Mouse (Mus musculus) myocyte (in vitro differentiated cells): ENCODE data around the gene Derl2. TPM values are rescaled to one million over a fixed set of nuclear protein-coding genes. Genes with fewer than 3 reads are reported as not detected.

Source experiments
- H3K27me3 ChIP-seq: one replicate; pipeline ENCODE4 v1.6.1; 2011; ENCODE audit not compliant: control insufficient read depth, insufficient read depth, insufficient read length
- H3K36me3 ChIP-seq: one replicate; pipeline ENCODE4 v1.6.1; 2011; ENCODE audit not compliant: control insufficient read depth, insufficient read depth
- H3K4me2 ChIP-seq: one replicate; pipeline ENCODE4 v1.6.1; 2011; ENCODE audit warnings: low read depth, control low read depth
- H3K4me3 ChIP-seq: one replicate; pipeline ENCODE4 v1.5.1; 2011; ENCODE audit warnings: mild to moderate bottlenecking, control low read depth, moderate library complexity
- H3K79me2 ChIP-seq: one replicate; pipeline ENCODE4 v1.6.1; 2011; ENCODE audit not compliant: control insufficient read depth, insufficient read depth
- H3ac ChIP-seq: one replicate; pipeline ENCODE4 v1.6.1; 2011; ENCODE audit not compliant: control insufficient read depth, insufficient read length
- CEBPB ChIP-seq: IDR thresholded peaks from 2 replicates; pipeline ENCODE4 v1.6.1; 2011; ENCODE audit warnings: mild to moderate bottlenecking, moderate library complexity; ENCODE audit not compliant: poor library complexity, insufficient read depth, severe bottlenecking
- E2F4 ChIP-seq: IDR thresholded peaks from one replicate; pipeline ENCODE4 v1.6.1; 2011; ENCODE audit warnings: mild to moderate bottlenecking, control low read depth, moderate library complexity; ENCODE audit not compliant: insufficient read depth
- MAX ChIP-seq: IDR thresholded peaks from one replicate; pipeline ENCODE4 v1.6.1; 2011; ENCODE audit warnings: low read depth, mild to moderate bottlenecking, control low read depth
- MYOD1 ChIP-seq, 3 experiments: IDR thresholded peaks; one replicate each; pipeline ENCODE4 v1.6.1; 2011; ENCODE audit warnings: control low read depth in 2 of 3, low read depth in 2 of 3, mild to moderate bottlenecking in 2 of 3, moderate library complexity in 1 of 3; ENCODE audit not compliant: insufficient read length in 2 of 3, control insufficient read depth in 1 of 3
- MYOG ChIP-seq, 3 experiments: IDR thresholded peaks; one replicate each; pipeline ENCODE4 v1.6.1; 2011; ENCODE audit warnings: control low read depth in 2 of 3, low read depth in 2 of 3, mild to moderate bottlenecking in 2 of 3; ENCODE audit not compliant: insufficient read length in 2 of 3, control insufficient read depth in 1 of 3, insufficient read depth in 1 of 3
- POLR2A ChIP-seq: IDR thresholded peaks from one replicate; pipeline ENCODE4 v1.6.1; 2011; ENCODE audit warnings: low read depth, mild to moderate bottlenecking, control low read depth, moderate library complexity; ENCODE audit not compliant: insufficient read length
- POLR2AphosphoS2 ChIP-seq: IDR thresholded peaks from one replicate; pipeline ENCODE4 v1.6.1; 2011; ENCODE audit warnings: low read depth, control low read depth; ENCODE audit not compliant: insufficient read length
- REST ChIP-seq: IDR thresholded peaks from one replicate; pipeline ENCODE4 v1.6.1; 2011; ENCODE audit warnings: mild to moderate bottlenecking, control low read depth, moderate library complexity; ENCODE audit not compliant: insufficient read depth, insufficient read length
- SRF ChIP-seq: IDR thresholded peaks from one replicate; pipeline ENCODE4 v1.6.1; 2011; ENCODE audit warnings: low read depth; ENCODE audit not compliant: control insufficient read depth, insufficient read length
- TCF12 ChIP-seq: IDR thresholded peaks from one replicate; pipeline ENCODE4 v1.6.1; 2011; ENCODE audit warnings: mild to moderate bottlenecking, control low read depth; ENCODE audit not compliant: poor library complexity, insufficient read depth, severe bottlenecking
- TCF3 ChIP-seq: IDR thresholded peaks from one replicate; pipeline ENCODE4 v1.6.1; 2011; ENCODE audit warnings: low read depth, control low read depth; ENCODE audit not compliant: insufficient read length
- USF1 ChIP-seq: IDR thresholded peaks from one replicate; pipeline ENCODE4 v1.6.1; 2011; ENCODE audit warnings: low read depth, mild to moderate bottlenecking, control low read depth, moderate library complexity
- polyA plus RNA-seq: library from polyadenylated mRNA; unstranded; fragments of >200 nt; fragmentation: generic; extraction: Trizol; gene quantifications from one replicate; pipeline ENCODE4 v1.2.1, GENCODE M21; 2012; ENCODE audit warnings: missing spikeins

The Derl2 gene
- polyA plus RNA-seq, 1 experiment: 27.6 TPM

DNA sequence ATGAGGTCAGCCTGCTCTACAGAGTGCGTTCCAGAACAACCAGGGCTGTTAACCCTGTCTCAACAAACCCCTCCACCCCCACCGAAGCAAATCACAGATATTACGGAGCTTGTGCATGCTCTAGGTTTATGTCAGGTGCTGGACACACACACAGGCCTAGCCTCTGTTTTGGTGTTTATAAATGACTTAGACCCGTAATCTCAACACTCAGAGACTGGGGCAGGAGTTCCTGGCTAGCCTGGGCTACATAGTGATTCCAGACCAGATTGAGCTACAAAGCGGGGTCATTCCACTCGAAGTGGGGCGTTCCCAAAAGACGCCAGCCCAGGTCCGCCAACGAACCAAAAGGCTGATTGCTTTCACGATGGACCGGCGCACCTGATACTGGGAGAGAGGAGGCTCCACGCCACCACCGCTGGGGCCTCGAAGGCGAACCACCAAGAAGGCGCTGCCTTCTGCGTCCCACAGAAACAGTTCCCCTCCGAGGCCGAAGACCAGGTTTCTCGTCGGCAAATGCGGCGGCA, 50.3 kb downstream of the Derl2 start:
- H3K36me3 ChIP-seq: peaks cover 15% of the 10 kb centered on the region

DNA sequence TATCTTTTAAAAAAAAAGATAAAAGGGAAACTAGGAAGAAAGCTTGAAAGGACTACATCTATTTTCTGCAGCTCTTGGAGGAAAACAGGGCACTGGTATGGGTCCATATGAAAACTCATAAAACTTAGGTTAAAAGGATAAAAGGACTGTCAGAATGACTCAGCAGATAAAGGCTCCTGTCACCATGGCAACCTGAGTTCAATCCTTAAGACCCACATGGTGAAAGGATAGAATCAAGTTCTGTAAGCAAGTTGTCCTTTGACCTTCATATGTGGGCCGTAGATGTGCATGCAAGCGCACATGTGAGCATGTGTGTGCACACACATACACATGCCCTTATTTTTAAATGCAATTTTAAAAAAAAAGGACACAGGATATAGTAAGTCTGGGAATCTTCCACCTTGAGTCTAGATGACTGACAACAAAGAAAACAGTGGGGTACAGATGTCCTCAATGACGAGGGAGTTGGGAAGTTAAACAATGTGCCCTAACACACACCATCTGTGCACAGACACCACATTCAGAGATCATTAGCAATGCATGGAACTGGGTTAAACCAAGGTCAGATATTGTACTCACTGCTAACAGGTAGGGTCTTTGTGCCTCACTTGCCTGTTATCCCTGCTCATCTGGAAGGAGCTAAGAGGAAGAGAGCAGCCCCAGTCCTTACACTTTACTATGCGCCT, 55.3 kb downstream of the Derl2 start:
- TF ChIP-seq POLR2AphosphoS2 (no peak), TCF12 (no peak), REST (no peak), TCF3 (no peak), CEBPB (no peak), SRF (no peak), MAX (no peak), MYOG (IDR thresholded peaks at IDR 0.05; ENCODE audit: control insufficient read depth in 1 of 3, insufficient read depth in 1 of 3, insufficient read length in 2 of 3, low read depth in 2 of 3) (no peak), MYOD1 (IDR thresholded peaks at IDR 0.05; ENCODE audit: control insufficient read depth in 1 of 3, insufficient read length in 2 of 3, low read depth in 2 of 3) (no peak), POLR2A (no peak), USF1 (no peak)
- Histone ChIP-seq H3K27me3 (no peaks in the 10 kb centered on the region), H3K79me2 (peaks cover 25% of the 10 kb centered on the region), H3K36me3 (peaks cover 34% of the 10 kb centered on the region), H3K4me3 (no peak overlapping the region), H3K4me2 (no peak overlapping the region), H3ac (no peak overlapping the region)

More for the DNA sequence above, 50.3 kb downstream of the Derl2 start:
- Histone ChIP-seq H3K4me2 (peak overlapping the region; percentile 86), H3K27me3 (no peaks in the 10 kb centered on the region), H3ac (peak overlapping the region; percentile 52), H3K4me3 (peak overlapping the region; percentile 96), H3K79me2 (peaks cover 23% of the 10 kb centered on the region)
- TF ChIP-seq USF1 (no peak), SRF (no peak), POLR2AphosphoS2 (no peak), E2F4 (no peak), POLR2A (no peak), MYOG (IDR thresholded peaks at IDR 0.05; ENCODE audit: control insufficient read depth in 1 of 3, insufficient read depth in 1 of 3, insufficient read length in 2 of 3, low read depth in 2 of 3) (no peak), MYOD1 (IDR thresholded peaks at IDR 0.05; ENCODE audit: control insufficient read depth in 1 of 3, insufficient read length in 2 of 3, low read depth in 2 of 3) (no peak), TCF3 (no peak), TCF12 (no peak), CEBPB (no peak), MAX (no peak), REST (no peak)

DNA sequence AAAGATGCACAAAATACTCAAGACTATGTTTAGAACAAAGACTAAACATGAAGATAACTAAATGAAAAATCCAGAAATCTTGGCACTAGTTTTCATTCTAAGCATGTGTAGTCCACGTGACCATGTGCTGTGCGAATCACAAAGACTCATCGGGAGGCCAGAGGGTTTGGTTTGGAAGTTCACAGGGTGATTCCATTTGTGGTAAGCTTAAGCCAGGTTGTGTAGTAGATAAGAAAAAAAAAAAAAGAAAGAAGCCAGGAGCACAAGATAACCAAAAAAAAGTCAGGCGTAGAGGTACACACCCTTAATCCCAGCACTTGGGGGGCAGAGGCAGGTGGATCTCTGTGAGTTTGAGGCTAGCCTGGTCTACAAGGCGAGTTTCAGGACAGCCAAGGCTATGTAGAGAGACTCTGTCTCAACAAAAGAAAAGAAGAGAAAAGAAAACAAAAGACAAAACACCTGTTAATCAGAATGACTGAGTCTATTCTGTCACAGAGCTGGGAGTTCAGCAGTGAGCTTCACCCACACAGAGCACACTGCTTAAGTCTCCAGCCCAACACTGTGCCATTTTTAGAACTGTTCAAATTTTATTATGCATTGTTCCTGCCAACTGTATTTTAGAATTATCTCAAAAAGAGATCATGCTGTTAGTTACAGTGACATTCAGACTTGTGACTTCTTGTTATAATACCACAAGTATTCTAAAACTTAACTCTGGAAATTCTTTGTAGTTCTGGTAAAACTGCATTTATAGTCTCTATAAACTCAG, 58.7 kb downstream of the Derl2 start:
- no peak overlapping the region for H3K4me2 ChIP-seq
- TF ChIP-seq REST (no peak), MAX (no peak), USF1 (no peak), POLR2AphosphoS2 (no peak), SRF (no peak)
- peaks cover 6% of the 10 kb centered on the region for H3K79me2 ChIP-seq
- no peaks in the 10 kb centered on the region for H3K27me3 ChIP-seq
- H3K4me3 ChIP-seq: no peak overlapping the region
- H3ac ChIP-seq: no peak overlapping the region
- peaks cover 57% of the 10 kb centered on the region for H3K36me3 ChIP-seq

Other genes starting within 250 kb of the Derl2 start
- 0.10 TPM for gene Scimp, start 207.3 kb downstream of the Derl2 start, polyA plus RNA-seq
- gene Rabep1, start 175.1 kb downstream of the Derl2 start, polyA plus RNA-seq: 16.1 TPM
- gene Nup88, start 49.9 kb downstream of the Derl2 start, polyA plus RNA-seq: 63.5 TPM
- gene Rpain, start 49.6 kb downstream of the Derl2 start, polyA plus RNA-seq: 28.0 TPM
- gene C1qbp, start 36.8 kb downstream of the Derl2 start, polyA plus RNA-seq: 318 TPM
- 9.2 TPM for gene Dhx33, start 15.4 kb downstream of the Derl2 start, polyA plus RNA-seq
- gene Mis12, start 230 bp downstream of the Derl2 start, polyA plus RNA-seq: 11.0 TPM
- gene 6330403K07Rik, start 13.7 kb upstream of the Derl2 start, polyA plus RNA-seq: 0.11 TPM
- not detected for gene Nlrp1a, start 124.9 kb upstream of the Derl2 start, polyA plus RNA-seq
- gene Nlrp1b, start 210.9 kb upstream of the Derl2 start, polyA plus RNA-seq: 0.01 TPM